Mouse (Mus musculus) hindbrain, postnatal 0 days (tissue): ENCODE measurements around the gene Maats1. TPM values are rescaled to one million over a fixed set of nuclear protein-coding genes. Genes with fewer than 3 reads are reported as not detected.

Experiments used
- ATAC-seq: fragments of 200-750 bp; cut with Nextera tagmentation; 2 replicates; pipeline ENCODE4 v1.8.0; 2017; ENCODE audit warnings: mild to moderate bottlenecking, moderate TSS enrichment, moderate library complexity
- DNase-seq: peaks from one replicate; pipeline ENCODE4 v3.0.0-alpha.2; 2015; ENCODE audit warnings: low spot score
- H3K27ac ChIP-seq: fragments of 300-500 bp; sonication (generic); 2 replicates; pipeline ENCODE4 v1.5.1; 2014; ENCODE audit warnings: mild to moderate bottlenecking
- H3K27me3 ChIP-seq: fragments of 300-500 bp; sonication (generic); 2 replicates; pipeline ENCODE4 v1.6.1; 2014; ENCODE audit warnings: low read length, mixed read lengths; ENCODE audit not compliant: insufficient read depth
- H3K36me3 ChIP-seq: fragments of 300-500 bp; sonication (generic); 2 replicates; pipeline ENCODE4 v1.6.1; 2014; ENCODE audit warnings: low read length, mixed read lengths; ENCODE audit not compliant: insufficient read depth
- H3K4me1 ChIP-seq: fragments of 300-500 bp; sonication (generic); 2 replicates; pipeline ENCODE4 v1.6.1; 2014; ENCODE audit warnings: antibody characterized with exemption, low read length, mixed read lengths; ENCODE audit not compliant: insufficient read depth
- H3K4me2 ChIP-seq: fragments of 300-500 bp; sonication (generic); 2 replicates; pipeline ENCODE4 v1.6.1; 2014; ENCODE audit warnings: low read depth, mild to moderate bottlenecking, low read length, moderate library complexity, mixed read lengths
- H3K4me3 ChIP-seq: fragments of 300-500 bp; sonication (generic); 2 replicates; pipeline ENCODE4 v1.5.1; 2014; ENCODE audit warnings: low read length
- H3K9ac ChIP-seq: fragments of 300-500 bp; sonication (generic); replicated peaks from 2 replicates; pipeline ENCODE4 v1.6.1; 2014; ENCODE audit warnings: mild to moderate bottlenecking, low read length, moderate library complexity, mixed read lengths
- H3K9me3 ChIP-seq: fragments of 300-500 bp; sonication (generic); 2 replicates; pipeline ENCODE4 v1.6.1; 2016; ENCODE audit warnings: low read length, mixed read lengths
- CTCF ChIP-seq: IDR thresholded peaks from 2 replicates; pipeline ENCODE4 v1.5.1; 2016; ENCODE audit warnings: antibody characterized with exemption, control low read depth, low read depth
- WGBS: fragments of 180-500 bp; shearing (Covaris S2); extraction: QIAGEN DNeasy Blood & Tissue Kit; methylation state at CpG from one replicate; pipeline ENCODE4 v1.1.7; 2014; 5-methylcytosine and 5-hydroxymethylcytosine counted together
- polyA plus RNA-seq: library from polyadenylated mRNA; unstranded; fragments of >200 nt; fragmentation: Nextera tagmentation; extraction: Ambion mirVana; gene quantifications from 2 replicates; pipeline ENCODE4 v1.2.1, GENCODE M21; 2015
- total RNA-seq: library from RNA; depleted of rRNA; stranded (reverse); fragments of >200 nt; gene quantifications from 2 replicates; pipeline ENCODE4 v1.2.3, GENCODE M21; 2014

Maats1 gene
- total and polyA plus RNA-seq, 2 experiments from 2014 or later, result 0.86 to 1.4 TPM

GRCm38 (mm10) chr16:38295349-38295930, 46.5 kb downstream of the Maats1 start:
- ATAC-seq, result no peak
- Histone ChIP-seq H3K27me3 (no peaks in the 10 kb centered on the region), H3K4me1 (no peaks in the 10 kb centered on the region), H3K9ac (no peak overlapping the region), H3K9me3 (no peaks in the 10 kb centered on the region), H3K4me2 (no peak overlapping the region), H3K4me3 (no peak overlapping the region), H3K36me3 (no peaks in the 10 kb centered on the region), H3K27ac (no peak overlapping the region)
- DNase-seq, result no peak
- TF ChIP-seq CTCF, result peak; percentile 38
- WGBS, result 48% methylated on average over 5 of the region's 5 CpGs

GRCm38 (mm10) chr16:38294685-38295348, 47.1 kb downstream of the Maats1 start, which contains the start of gene Nr1i2:
Nr1i2 (minus strand) TSS chr16:38294824.
- Histone ChIP-seq H3K27ac (no peak within 1 kb of the TSS), H3K36me3 (no peaks in the 10 kb centered on the region), H3K4me1 (no peaks in the 10 kb centered on the region), H3K9me3 (no peaks in the 10 kb centered on the region), H3K9ac (no peak within 1 kb of the TSS), H3K27me3 (no peaks in the 10 kb centered on the region), H3K4me2 (no peak within 1 kb of the TSS), H3K4me3 (no peak within 1 kb of the TSS)
- ATAC-seq (no peak), DNase-seq (no peak)
- WGBS, result 73% methylated on average over 7 of the region's 7 CpGs
- TF ChIP-seq CTCF, result no peak

- 66% methylated on average over 2 of the region's 2 CpGs for WGBS
- DNase-seq (no peak), ATAC-seq (no peak)
- H3K27ac ChIP-seq, result no peak overlapping the region
- no peak overlapping the region for H3K4me3 ChIP-seq
- no peak overlapping the region for H3K9ac ChIP-seq
- no peaks in the 10 kb centered on the region for H3K4me1 ChIP-seq
- no peaks in the 10 kb centered on the region for H3K9me3 ChIP-seq
- no peaks in the 10 kb centered on the region for H3K36me3 ChIP-seq
- no peaks in the 10 kb centered on the region for H3K27me3 ChIP-seq
- H3K4me2 ChIP-seq, result no peak overlapping the region
- TF ChIP-seq CTCF, result no peak
These were observed 51.8 kb downstream of the Maats1 start for GRCm38 (mm10) chr16:38290151-38290550.

- Histone ChIP-seq H3K27me3 (no peaks in the 10 kb centered on the region), H3K27ac (no peak overlapping the region), H3K4me2 (no peak overlapping the region), H3K9me3 (no peaks in the 10 kb centered on the region), H3K4me3 (no peak overlapping the region), H3K4me1 (no peaks in the 10 kb centered on the region), H3K9ac (no peak overlapping the region), H3K36me3 (no peaks in the 10 kb centered on the region)
- no peak for ATAC-seq
- DNase-seq, result no peak
- 37% methylated on average over 6 of the region's 6 CpGs for WGBS
- no peak for TF ChIP-seq CTCF
These were observed 53.1 kb downstream of the Maats1 start for GRCm38 (mm10) chr16:38288851-38289250.

GRCm38 (mm10) chr16:38287762-38288161, 54.2 kb downstream of the Maats1 start:
- Histone ChIP-seq H3K9me3 (no peaks in the 10 kb centered on the region), H3K9ac (no peak overlapping the region), H3K36me3 (no peaks in the 10 kb centered on the region), H3K4me2 (no peak overlapping the region), H3K4me3 (no peak overlapping the region), H3K4me1 (no peaks in the 10 kb centered on the region), H3K27ac (no peak overlapping the region), H3K27me3 (no peaks in the 10 kb centered on the region)
- ATAC-seq, result no peak
- 88% methylated on average over 3 of the region's 3 CpGs for WGBS
- DNase-seq, result no peak
- TF ChIP-seq CTCF, result no peak

- Histone ChIP-seq H3K4me1 (no peaks in the 10 kb centered on the region), H3K4me2 (no peak overlapping the region), H3K4me3 (no peak overlapping the region), H3K27ac (no peak overlapping the region), H3K9me3 (no peaks in the 10 kb centered on the region), H3K36me3 (no peaks in the 10 kb centered on the region), H3K27me3 (no peaks in the 10 kb centered on the region), H3K9ac (no peak overlapping the region)
- no peak for TF ChIP-seq CTCF
- no peak for ATAC-seq
- DNase-seq, result no peak
- WGBS, result 89% methylated on average over 6 of the region's 6 CpGs
These were observed 54.6 kb downstream of the Maats1 start for GRCm38 (mm10) chr16:38287357-38287756.

- no peak for TF ChIP-seq CTCF
- Histone ChIP-seq H3K9me3 (no peaks in the 10 kb centered on the region), H3K4me2 (no peak overlapping the region), H3K36me3 (no peaks in the 10 kb centered on the region), H3K27ac (no peak overlapping the region), H3K4me3 (no peak overlapping the region), H3K9ac (no peak overlapping the region), H3K4me1 (no peaks in the 10 kb centered on the region), H3K27me3 (no peaks in the 10 kb centered on the region)
- DNase-seq, result no peak
- ATAC-seq, result no peak
- 60% methylated on average over 4 of the region's 4 CpGs for WGBS
These were observed 55.4 kb downstream of the Maats1 start for GRCm38 (mm10) chr16:38286541-38286940.
